Mouse (Mus musculus) layer of hippocampus, postnatal 14 days (tissue): ENCODE measurements at regions not wholly inside any gene's neighbourhood (a gene's known extent, or its start where the extent isn't known, plus 50 kb on each side); places are given as distances from the start of the nearest gene placed in this dataset.

Experiments used
- DNase-seq, 2 experiments: peaks; one replicate each; pipeline ENCODE4 v3.0.0; 2021 to 2022; ENCODE audit warnings: low spot score in 2 of 2, mixed read lengths in 1 of 2

- peak in 1 of 2 experiments; percentile 7 for DNase-seq
Measured at GRCm38 (mm10) chr13:90823877-90824276, 81.3 kb downstream of the Atp6ap1l start.

GRCm38 (mm10) chr13:90821898-90822297, 83.3 kb downstream of the Atp6ap1l start:
- no peak for DNase-seq

GRCm38 (mm10) chr13:90820453-90820852, 84.7 kb downstream of the Atp6ap1l start:
- DNase-seq: no peak

GRCm38 (mm10) chr13:90819934-90820333, 85.2 kb downstream of the Atp6ap1l start:
- peak in 1 of 2 experiments; percentile 20 for DNase-seq

- DNase-seq: no peak
Measured at GRCm38 (mm10) chr13:90814174-90814865, 90.8 kb downstream of the Atp6ap1l start.

GRCm38 (mm10) chr13:90810011-90810410, 95.1 kb downstream of the Atp6ap1l start:
- DNase-seq: no peak

- no peak for DNase-seq
Measured at GRCm38 (mm10) chr13:90799641-90800040, 105.5 kb downstream of the Atp6ap1l start.

- no peak for DNase-seq
Measured at GRCm38 (mm10) chr13:90798791-90799542, 106.2 kb downstream of the Atp6ap1l start.

- DNase-seq: no peak
Measured at GRCm38 (mm10) chr13:90798381-90798780, 106.8 kb downstream of the Atp6ap1l start.

- no peak for DNase-seq
Measured at GRCm38 (mm10) chr13:90797209-90797608, 107.9 kb downstream of the Atp6ap1l start.

- no peak for DNase-seq
Measured at GRCm38 (mm10) chr13:90796809-90797208, 108.3 kb downstream of the Atp6ap1l start.

GRCm38 (mm10) chr13:90782435-90782834, 122.7 kb downstream of the Atp6ap1l start:
- no peak for DNase-seq

- no peak for DNase-seq
Measured at GRCm38 (mm10) chr13:90781974-90782373, 123.2 kb downstream of the Atp6ap1l start.

- no peak for DNase-seq
Measured at GRCm38 (mm10) chr13:90777952-90778298, 127.2 kb downstream of the Atp6ap1l start.

- DNase-seq: no peak
Measured at GRCm38 (mm10) chr13:90777123-90777951, 127.8 kb downstream of the Atp6ap1l start.

GRCm38 (mm10) chr13:90762154-90762553, 143.0 kb downstream of the Atp6ap1l start:
- DNase-seq: no peak

GRCm38 (mm10) chr13:90760516-90761050, 144.6 kb downstream of the Atp6ap1l start:
- DNase-seq: no peak

- no peak for DNase-seq
Measured at GRCm38 (mm10) chr13:90754451-90754850, 150.7 kb downstream of the Atp6ap1l start.

- no peak for DNase-seq
Measured at GRCm38 (mm10) chr13:90749741-90750140, 155.4 kb downstream of the Atp6ap1l start.

- no peak for DNase-seq
Measured at GRCm38 (mm10) chr13:90745063-90745462, 160.1 kb downstream of the Atp6ap1l start.

GRCm38 (mm10) chr13:90742615-90743402, 162.3 kb downstream of the Atp6ap1l start:
- no peak for DNase-seq
